Mouse (Mus musculus): ENCODE measurements around the gene Gnl2. TPM values are rescaled to one million over a fixed set of nuclear protein-coding genes. Genes with fewer than 3 reads are reported as not detected.
A peak's percentile ranks its signal among the peaks of the same experiment; 100 is the strongest.

Gene Gnl2
- polyA plus RNA-seq, 1 experiment from 2014 or later = 94.8 TPM

DNA sequence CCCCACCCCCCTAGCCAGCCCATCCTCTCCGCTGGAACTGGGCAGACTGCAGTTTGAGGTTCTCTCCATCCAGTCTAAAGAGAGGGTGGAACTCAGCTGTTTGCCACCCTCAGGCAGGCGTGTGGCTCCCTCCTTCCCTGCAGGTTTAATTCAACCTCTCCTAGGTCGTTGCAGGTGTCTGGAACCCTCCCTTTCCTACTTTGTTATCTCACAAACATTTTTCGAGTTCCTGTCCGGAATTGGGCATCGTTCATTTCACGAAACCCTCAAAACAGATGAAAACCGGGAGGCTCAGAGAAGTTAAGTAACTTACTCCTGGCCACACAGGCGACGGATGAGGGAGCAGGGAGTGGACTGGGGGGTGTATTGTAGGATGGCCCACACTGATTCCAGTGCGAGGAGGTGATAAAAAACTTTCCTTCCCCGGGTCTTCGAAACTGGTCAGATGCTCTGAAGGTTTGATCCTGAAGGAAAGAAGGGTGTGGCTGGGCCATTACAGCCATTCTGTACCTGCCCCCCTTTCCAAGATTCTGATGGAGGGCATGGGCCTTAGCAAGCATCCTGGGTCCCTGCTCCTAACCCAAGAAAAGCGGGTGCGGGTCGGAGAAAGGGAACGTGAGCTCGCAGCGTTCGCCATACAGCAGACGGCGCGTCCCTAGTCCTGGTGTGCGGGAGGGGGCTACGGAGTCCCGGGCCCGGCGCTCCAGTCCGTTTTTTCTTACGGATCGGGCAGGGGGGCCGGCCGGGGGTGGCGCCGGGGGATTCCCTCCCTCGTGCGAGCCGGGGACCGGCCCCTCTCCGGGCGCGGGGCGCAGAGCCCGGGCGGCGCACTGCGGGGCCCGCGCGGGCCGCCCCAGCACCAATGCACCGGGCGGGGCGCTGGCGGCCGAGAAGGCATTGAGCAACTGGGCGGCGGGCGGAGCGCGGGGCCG lies 30.4 kb upstream of the Gnl2 start, which contains the start of gene Rspo1:
Gene Rspo1, plus strand, starts transcription at position 760 of the 932 bp plus-strand sequence.
- no peaks in the 10 kb centered on the region for H3K9me3 ChIP-seq
- 1% methylated on average over 49 of the region's 62 CpGs for WGBS
- H3K27ac ChIP-seq = no peak within 1 kb of the TSS
- peak within 1 kb of the TSS; percentile 58 for H3K4me2 ChIP-seq (replicated peaks)
- peaks cover 91% of the 10 kb centered on the region for H3K27me3 ChIP-seq
- peak within 1 kb of the TSS; percentile 42 for H3K4me3 ChIP-seq (replicated peaks)
- ATAC-seq = peak; percentile 29; the same call in 1 of the 2 replicates
- peak within 1 kb of the TSS; percentile 55 for H3K9ac ChIP-seq (replicated peaks)
- H3K36me3 ChIP-seq = no peaks in the 10 kb centered on the region
- H3K4me1 ChIP-seq (replicated peaks) = peaks cover 46% of the 10 kb centered on the region

DNA sequence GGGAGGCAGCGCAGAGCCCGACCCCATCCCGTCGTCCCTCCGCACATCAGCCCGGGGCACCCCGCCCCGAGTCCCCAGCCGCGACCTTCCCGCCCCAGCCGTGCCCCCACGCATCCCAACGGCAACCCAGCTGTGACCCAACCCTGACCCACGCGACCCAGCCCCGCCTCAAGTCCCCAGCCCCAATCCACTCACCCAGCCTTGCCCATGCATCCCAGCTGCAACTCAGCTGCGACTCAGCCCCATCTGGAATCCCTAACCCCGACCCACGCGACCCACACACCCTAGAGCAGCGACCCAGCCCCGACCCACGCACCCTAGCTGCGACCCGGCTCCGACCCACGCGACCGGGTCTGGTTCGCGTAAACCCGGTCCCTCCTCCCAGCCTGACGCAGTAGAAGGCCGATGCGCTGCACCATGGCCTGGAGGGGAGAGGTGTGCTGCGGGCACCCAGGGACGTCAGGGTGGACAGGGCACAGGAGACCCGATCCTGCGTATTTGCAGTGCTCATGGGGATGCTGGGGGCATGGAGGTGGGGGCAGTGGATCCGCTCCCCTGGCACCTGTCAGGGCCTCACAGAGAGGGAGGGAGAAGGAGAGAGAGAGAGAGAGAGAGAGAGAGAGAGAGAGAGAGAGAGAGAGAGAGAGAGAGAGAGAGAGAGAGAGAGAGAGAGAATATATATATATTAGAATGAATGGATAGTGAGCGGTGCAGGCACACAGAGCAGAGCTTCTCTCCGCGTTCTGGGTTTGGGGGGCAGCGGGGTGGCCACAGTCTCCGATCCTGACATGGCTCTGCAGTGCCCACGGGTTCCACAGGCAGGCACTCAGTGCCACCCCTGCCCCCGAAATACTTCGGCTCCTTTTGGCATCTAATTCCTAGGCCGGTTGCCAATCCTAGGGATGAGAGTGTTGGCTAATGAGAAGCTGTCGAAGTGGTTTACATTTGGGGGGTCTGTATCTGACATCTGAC lies 29.4 kb upstream of the Gnl2 start:
- 3% methylated on average over 51 of the region's 51 CpGs for WGBS
- Histone ChIP-seq H3K4me1 (replicated peaks) (peaks cover 53% of the 10 kb centered on the region), H3K36me3 (no peaks in the 10 kb centered on the region), H3K27ac (no peak overlapping the region), H3K9ac (replicated peaks) (peak overlapping the region; percentile 55), H3K27me3 (peaks cover 97% of the 10 kb centered on the region), H3K9me3 (no peaks in the 10 kb centered on the region), H3K4me3 (replicated peaks) (peak overlapping the region; percentile 42), H3K4me2 (replicated peaks) (peak overlapping the region; percentile 58)
- ATAC-seq = 0 out of 2 replicates have a peak, but pooled peaks have one; percentile 8

DNA sequence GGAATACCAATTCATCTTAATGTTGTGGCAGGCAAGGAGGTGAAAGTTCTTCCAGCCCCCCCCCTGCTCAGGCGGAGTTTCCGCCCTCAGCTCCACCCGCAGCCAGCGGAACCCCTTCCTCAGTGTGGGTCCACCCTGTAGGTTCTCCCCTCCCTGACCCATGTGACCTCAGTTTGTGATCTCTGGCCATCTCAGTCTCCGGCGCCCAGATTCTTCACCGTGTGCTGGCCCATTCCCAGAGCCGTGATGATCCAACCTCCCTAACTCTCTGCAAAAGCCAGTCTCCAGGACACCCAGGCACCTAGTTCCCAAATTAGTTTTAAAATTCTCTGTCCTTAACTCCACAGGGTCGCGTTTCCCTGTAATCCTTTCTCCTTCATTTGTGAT lies 28.7 kb upstream of the Gnl2 start:
- Histone ChIP-seq H3K4me2 (replicated peaks) (peak overlapping the region; percentile 19; the same call in 1 of the 2 replicates), H3K4me3 (replicated peaks) (no peak overlapping the region)
- 5% methylated on average over 10 of the region's 10 CpGs for WGBS

DNA sequence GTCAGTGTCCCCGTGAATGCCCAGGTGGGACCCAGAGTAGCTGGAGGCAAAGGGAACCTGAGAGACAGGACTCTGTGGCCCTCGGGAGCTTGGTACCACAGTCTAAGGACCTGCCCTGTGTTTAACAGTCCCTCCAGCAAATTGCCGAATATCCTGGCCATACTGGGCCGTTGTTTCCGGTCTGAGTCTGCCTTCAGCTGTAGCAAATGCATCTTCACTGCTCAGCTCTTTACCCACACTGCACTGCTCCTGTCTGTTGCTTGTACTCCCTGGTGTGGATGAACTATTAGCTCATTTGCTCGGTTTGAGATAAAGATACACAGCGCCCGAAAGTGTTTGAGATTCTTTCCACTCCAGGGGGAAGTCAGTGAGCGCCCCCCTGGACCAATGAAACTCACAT lies 28.0 kb upstream of the Gnl2 start:
- peaks cover 84% of the 10 kb centered on the region for H3K27me3 ChIP-seq
- 22% methylated on average over 9 of the region's 9 CpGs for WGBS

More for the DNA sequence above, 28.7 kb upstream of the Gnl2 start:
- H3K4me1 ChIP-seq (replicated peaks) = peaks cover 53% of the 10 kb centered on the region
- no peak for ATAC-seq
- no peak overlapping the region for H3K9ac ChIP-seq (replicated peaks)
- no peaks in the 10 kb centered on the region for H3K9me3 ChIP-seq
- no peaks in the 10 kb centered on the region for H3K36me3 ChIP-seq
- H3K27me3 ChIP-seq = peaks cover 90% of the 10 kb centered on the region
- no peak overlapping the region for H3K27ac ChIP-seq

DNA sequence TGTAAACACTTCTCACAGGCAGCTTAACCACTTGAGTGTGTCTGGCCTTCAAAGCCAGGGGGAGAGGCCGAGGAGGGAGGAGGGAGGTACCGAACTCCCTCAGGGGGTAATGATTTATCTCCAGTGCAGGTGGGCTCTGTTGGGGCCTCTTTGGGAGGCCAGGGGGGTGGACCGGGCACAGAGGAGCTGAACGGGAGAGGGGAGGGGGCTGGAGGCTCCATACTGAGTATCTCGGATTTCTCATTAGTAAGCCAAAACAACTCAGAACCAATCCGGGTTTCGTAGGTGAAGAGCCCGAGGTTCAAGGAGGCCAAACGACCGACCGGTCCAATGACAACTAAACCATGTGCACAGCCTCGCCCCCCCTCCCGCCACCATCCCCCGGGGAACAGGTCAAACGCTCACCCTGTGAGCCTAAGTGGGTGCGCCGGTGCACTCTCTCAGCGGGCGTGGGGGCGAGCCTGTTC lies 26.6 kb upstream of the Gnl2 start:
- WGBS = 2% methylated on average over 20 of the region's 20 CpGs
- no peaks in the 10 kb centered on the region for H3K9me3 ChIP-seq

More for the DNA sequence above, 28.0 kb upstream of the Gnl2 start:
- Histone ChIP-seq H3K9ac (replicated peaks) (no peak overlapping the region), H3K4me1 (replicated peaks) (peaks cover 53% of the 10 kb centered on the region), H3K9me3 (no peaks in the 10 kb centered on the region), H3K4me3 (replicated peaks) (no peak overlapping the region), H3K4me2 (replicated peaks) (peak overlapping the region; percentile 12; the same call in 1 of the 2 replicates), H3K36me3 (no peaks in the 10 kb centered on the region), H3K27ac (no peak overlapping the region)
- ATAC-seq = no peak

DNA sequence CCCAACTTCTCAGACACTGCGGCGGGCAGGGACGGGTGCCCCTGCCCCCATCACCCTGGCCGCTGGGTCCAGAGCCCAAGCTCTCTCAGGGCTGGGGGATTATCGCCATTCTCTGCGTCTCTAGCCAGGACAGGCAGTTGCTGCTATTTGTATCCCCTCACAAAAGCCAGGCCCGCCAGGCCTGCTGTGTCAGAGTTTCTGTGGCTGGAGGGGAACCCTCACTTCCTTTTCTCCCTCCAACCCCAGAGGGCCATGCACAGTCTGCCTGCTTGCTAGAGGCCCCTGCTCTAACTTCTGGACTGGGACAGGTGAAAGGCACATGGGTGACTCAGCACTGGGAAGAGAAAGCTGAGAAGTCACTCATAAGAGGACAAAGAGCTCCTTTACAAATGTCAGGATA lies 26.1 kb upstream of the Gnl2 start:
- Histone ChIP-seq H3K4me1 (replicated peaks) (peaks cover 51% of the 10 kb centered on the region), H3K9me3 (no peaks in the 10 kb centered on the region), H3K27ac (no peak overlapping the region), H3K36me3 (no peaks in the 10 kb centered on the region), H3K4me3 (replicated peaks) (peak overlapping the region; percentile 19; the same call in 1 of the 2 replicates), H3K9ac (replicated peaks) (peak overlapping the region; percentile 52; the same call in 1 of the 2 replicates), H3K27me3 (peaks cover 64% of the 10 kb centered on the region), H3K4me2 (replicated peaks) (peak overlapping the region; percentile 44)
- 0% methylated on average over 7 of the region's 7 CpGs for WGBS
- ATAC-seq = no peak

More for the DNA sequence above, 26.6 kb upstream of the Gnl2 start:
- Histone ChIP-seq H3K4me2 (replicated peaks) (peak overlapping the region; percentile 44), H3K9ac (replicated peaks) (peak overlapping the region; percentile 52; the same call in 1 of the 2 replicates), H3K36me3 (no peaks in the 10 kb centered on the region), H3K27me3 (peaks cover 69% of the 10 kb centered on the region), H3K4me1 (replicated peaks) (peaks cover 53% of the 10 kb centered on the region), H3K27ac (no peak overlapping the region), H3K4me3 (replicated peaks) (peak overlapping the region; percentile 19; the same call in 1 of the 2 replicates)
- no peak for ATAC-seq

DNA sequence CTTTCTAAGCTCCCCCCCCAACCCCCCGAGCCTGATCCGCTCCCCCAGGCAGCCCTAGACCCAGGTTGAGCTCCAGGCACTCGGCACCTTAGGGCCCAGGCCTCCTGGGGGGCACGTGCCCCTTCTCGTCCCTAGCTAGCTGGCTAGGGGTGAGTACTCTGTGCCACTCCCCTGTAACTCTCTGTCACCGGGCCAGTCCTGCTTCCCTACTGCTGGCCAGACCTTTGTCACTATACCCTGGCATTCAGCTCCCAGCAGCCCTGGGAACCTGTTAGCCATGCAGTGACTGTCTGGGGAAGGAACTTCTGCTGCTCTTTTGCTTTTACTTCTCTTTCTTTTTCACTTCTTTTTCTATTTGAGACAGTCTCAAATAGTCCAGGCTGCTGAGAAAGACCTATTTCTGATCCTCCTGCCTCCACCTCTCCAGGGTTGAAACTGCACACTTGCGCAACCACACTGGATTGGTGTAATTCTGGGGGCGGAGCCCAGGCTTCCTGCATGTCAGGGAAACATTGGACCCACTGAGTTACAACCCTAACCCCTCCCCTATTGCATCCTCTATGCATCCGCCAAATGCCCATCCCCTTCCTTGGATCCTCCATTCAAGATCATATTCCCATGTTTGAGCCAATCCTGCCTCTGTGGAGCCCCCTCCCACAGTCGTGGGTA lies 18.8 kb upstream of the Gnl2 start:
- Histone ChIP-seq H3K4me3 (replicated peaks) (no peak overlapping the region), H3K9me3 (no peaks in the 10 kb centered on the region), H3K27me3 (no peaks in the 10 kb centered on the region), H3K4me1 (replicated peaks) (no peaks in the 10 kb centered on the region), H3K27ac (no peak overlapping the region), H3K4me2 (replicated peaks) (no peak overlapping the region), H3K9ac (replicated peaks) (no peak overlapping the region), H3K36me3 (no peaks in the 10 kb centered on the region)
- WGBS = 83% methylated on average over 10 of the region's 10 CpGs
- no peak for ATAC-seq

DNA sequence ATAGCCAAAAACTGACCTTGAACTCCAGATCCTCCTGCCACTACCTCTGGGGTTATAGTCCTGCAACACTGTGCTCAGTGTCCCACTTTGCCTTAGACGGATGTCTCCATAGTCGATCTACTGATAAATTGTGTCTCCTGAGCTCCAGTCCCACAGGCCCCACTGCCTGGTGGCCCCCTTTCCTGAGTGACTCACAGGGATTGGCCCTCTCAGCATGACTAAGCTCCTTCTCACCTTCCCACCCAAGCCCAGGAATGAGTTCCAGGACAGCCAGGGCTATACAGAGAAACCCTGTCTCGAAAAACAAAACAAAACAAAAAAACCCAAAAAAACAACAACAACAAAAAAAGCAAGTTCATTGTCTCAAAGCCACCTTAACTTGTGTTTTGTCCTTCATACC lies 16.8 kb upstream of the Gnl2 start:
- Histone ChIP-seq H3K27ac (no peak overlapping the region), H3K9ac (replicated peaks) (no peak overlapping the region), H3K4me1 (replicated peaks) (no peaks in the 10 kb centered on the region), H3K27me3 (no peaks in the 10 kb centered on the region), H3K4me2 (replicated peaks) (no peak overlapping the region), H3K4me3 (replicated peaks) (no peak overlapping the region), H3K9me3 (no peaks in the 10 kb centered on the region), H3K36me3 (no peaks in the 10 kb centered on the region)
- 88% methylated on average over 3 of the region's 3 CpGs for WGBS
- no peak for ATAC-seq

DNA sequence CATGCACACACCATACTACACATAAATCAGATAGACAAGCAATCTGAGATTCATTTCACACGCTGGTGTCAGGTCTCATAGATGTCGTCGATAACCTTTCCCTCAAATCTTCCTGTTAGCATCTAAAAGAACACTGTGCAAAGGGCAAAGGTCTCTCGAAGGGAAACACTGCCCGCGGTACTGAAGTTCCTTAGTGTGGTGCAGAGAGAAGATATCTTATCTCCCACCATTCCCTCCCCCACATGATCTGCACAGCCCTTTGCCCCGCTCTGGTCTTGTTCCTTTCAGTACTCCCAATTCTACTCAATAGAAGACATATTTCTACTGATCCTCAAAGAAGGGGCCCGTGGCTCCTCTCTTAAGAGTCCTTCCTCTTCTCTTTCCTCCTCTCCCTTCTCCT lies 13.4 kb upstream of the Gnl2 start:
- 82% methylated on average over 8 of the region's 8 CpGs for WGBS
- Histone ChIP-seq H3K27ac (no peak overlapping the region), H3K4me1 (replicated peaks) (no peaks in the 10 kb centered on the region), H3K4me3 (replicated peaks) (no peak overlapping the region), H3K9me3 (no peaks in the 10 kb centered on the region), H3K27me3 (no peaks in the 10 kb centered on the region), H3K4me2 (replicated peaks) (no peak overlapping the region), H3K36me3 (no peaks in the 10 kb centered on the region), H3K9ac (replicated peaks) (no peak overlapping the region)
- no peak for ATAC-seq

DNA sequence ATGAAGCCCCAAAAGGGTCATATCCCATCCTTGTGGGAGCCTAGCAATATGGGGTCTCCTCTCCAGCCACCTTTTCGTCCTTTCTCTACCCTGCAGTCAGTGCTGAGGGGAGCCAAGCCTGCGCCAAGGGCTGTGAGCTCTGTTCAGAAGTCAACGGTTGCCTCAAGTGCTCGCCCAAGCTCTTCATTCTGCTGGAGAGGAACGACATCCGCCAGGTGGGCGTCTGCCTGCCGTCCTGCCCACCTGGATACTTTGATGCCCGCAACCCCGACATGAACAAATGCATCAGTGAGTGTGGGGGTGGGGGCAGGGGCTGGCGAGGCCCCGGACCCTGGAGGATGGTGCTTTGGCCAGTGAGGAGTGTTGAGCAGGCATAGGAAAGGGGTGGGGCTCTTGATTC lies 11.5 kb upstream of the Gnl2 start:
- H3K27ac ChIP-seq = no peak overlapping the region
- 70% methylated on average over 12 of the region's 12 CpGs for WGBS
- H3K4me3 ChIP-seq (replicated peaks) = no peak overlapping the region
- no peaks in the 10 kb centered on the region for H3K9me3 ChIP-seq
- H3K9ac ChIP-seq (replicated peaks) = no peak overlapping the region
- H3K4me1 ChIP-seq (replicated peaks) = no peaks in the 10 kb centered on the region
- no peak for ATAC-seq
- no peaks in the 10 kb centered on the region for H3K27me3 ChIP-seq
- no peak overlapping the region for H3K4me2 ChIP-seq (replicated peaks)
- H3K36me3 ChIP-seq = no peaks in the 10 kb centered on the region

DNA sequence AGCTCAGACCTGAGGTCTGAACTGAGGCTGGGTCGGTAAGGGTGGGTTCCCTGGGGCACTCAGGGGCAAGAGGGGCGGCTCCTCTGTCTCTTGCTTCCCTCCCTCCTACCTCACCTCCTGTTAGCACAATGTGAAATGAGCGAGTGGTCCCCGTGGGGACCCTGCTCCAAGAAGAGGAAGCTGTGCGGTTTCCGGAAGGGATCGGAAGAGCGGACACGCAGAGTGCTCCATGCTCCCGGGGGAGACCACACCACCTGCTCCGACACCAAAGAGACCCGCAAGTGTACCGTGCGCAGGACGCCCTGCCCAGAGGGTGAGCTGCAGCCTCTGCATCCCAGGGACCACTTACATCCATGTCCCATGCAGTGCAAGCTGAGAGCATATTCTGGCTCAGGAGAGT lies 8.9 kb upstream of the Gnl2 start:
- H3K4me2 ChIP-seq (replicated peaks) = no peak overlapping the region
- H3K4me3 ChIP-seq (replicated peaks) = no peak overlapping the region
- no peak overlapping the region for H3K9ac ChIP-seq (replicated peaks)
- WGBS = 60% methylated on average over 15 of the region's 15 CpGs
- no peak for ATAC-seq
- H3K4me1 ChIP-seq (replicated peaks) = no peaks in the 10 kb centered on the region
- no peaks in the 10 kb centered on the region for H3K36me3 ChIP-seq
- H3K27me3 ChIP-seq = no peaks in the 10 kb centered on the region
- H3K27ac ChIP-seq = no peak overlapping the region
- no peaks in the 10 kb centered on the region for H3K9me3 ChIP-seq
